Mouse (Mus musculus): ENCODE measurements around the gene Kmt5b. TPM values are rescaled to one million over a fixed set of nuclear protein-coding genes. Genes with fewer than 3 reads are reported as not detected.

Gene Kmt5b
- total and polyA plus RNA-seq, 3 experiments, result 14.9 to 23.9 TPM; not detected in 1

DNA sequence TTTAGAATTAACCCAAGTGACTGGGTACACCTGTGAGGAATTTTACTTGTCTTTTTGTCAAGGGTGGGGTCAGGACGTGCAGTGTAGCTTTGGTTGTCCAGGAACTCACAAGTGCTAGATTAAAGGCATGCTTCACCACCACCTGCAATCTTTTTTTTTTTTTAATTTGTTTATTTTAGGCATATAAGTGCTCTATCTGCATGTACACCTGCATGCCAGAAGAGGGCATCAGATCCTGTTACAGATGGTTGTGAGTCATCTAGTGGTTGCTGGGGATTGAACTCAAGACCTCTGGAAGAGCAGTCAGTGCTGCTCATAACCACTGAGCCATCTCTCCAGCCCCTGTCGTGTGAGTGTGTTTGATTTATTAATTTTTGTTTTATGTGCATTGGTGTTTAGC is 38.3 kb upstream of the Kmt5b start:
- no peaks in the 10 kb centered on the region for H3K36me3 ChIP-seq (ENCODE audit: control insufficient read depth in 1 of 2, insufficient read depth in 2 of 2, low read length in 2 of 2)
- no peak overlapping the region for H3K4me3 ChIP-seq (ENCODE audit: control insufficient read depth in 1 of 2, insufficient read depth in 1 of 2, low read depth in 2 of 2, low read length in 2 of 2)
- DNase-seq (ENCODE audit: low read depth, low spot score), result peak; percentile 49
- no peak overlapping the region for H3K9ac ChIP-seq (ENCODE audit: control insufficient read depth, low read depth, low read length, poor library complexity, severe bottlenecking)
- H3K27ac ChIP-seq (ENCODE audit: control insufficient read depth, low read depth, low read length), result no peak overlapping the region
- no peaks in the 10 kb centered on the region for H3K79me2 ChIP-seq (ENCODE audit: control insufficient read depth, insufficient read depth, low read length, poor library complexity)
- no peaks in the 10 kb centered on the region for H3K9me3 ChIP-seq (replicated peaks; ENCODE audit: insufficient read depth, low read length)
- no peaks in the 10 kb centered on the region for H3K4me1 ChIP-seq (ENCODE audit: control insufficient read depth in 1 of 2, insufficient read depth in 2 of 2, low read length in 2 of 2)
- TF ChIP-seq MYB (IDR thresholded peaks at IDR 0.05; ENCODE audit: low read depth, low read length), result no peak
- peak in 2 of 3 experiments; percentile 18 to 48; a peak in 3 of 6 replicates for TF ChIP-seq CTCF (IDR thresholded peaks at IDR 0.05 in 2 of 3, conservative IDR thresholded peaks at IDR 0.05 in 1 of 3; ENCODE audit: control insufficient read depth in 1 of 3, insufficient read depth in 1 of 3, low read depth in 2 of 3, low read length in 3 of 3, poor library complexity in 1 of 3, severe bottlenecking in 1 of 3)
- peak; percentile 22 for TF ChIP-seq RAD21 (IDR thresholded peaks at IDR 0.05; ENCODE audit: low read depth, low read length)
- peak; percentile 47 for TF ChIP-seq SMC3 (IDR thresholded peaks at IDR 0.05; ENCODE audit: low read depth, low read length)
- TF ChIP-seq ZNF384 (IDR thresholded peaks at IDR 0.05; ENCODE audit: low read depth, low read length), result peak; percentile 72; the same call in 1 of the 2 replicates
- no peak for TF ChIP-seq GABPA (IDR thresholded peaks at IDR 0.05; ENCODE audit: low read depth, low read length)
- TF ChIP-seq MAFK (IDR thresholded peaks at IDR 0.05; ENCODE audit: borderline replicate concordance, low read depth, low read length), result no peak
- TF ChIP-seq TCF12 (IDR thresholded peaks at IDR 0.05; ENCODE audit: low read depth, low read length), result no peak
- no peak for TF ChIP-seq MEF2A (IDR thresholded peaks at IDR 0.05; ENCODE audit: extremely low read depth, insufficient replicate concordance, low read depth, low read length, poor library complexity, severe bottlenecking)
- no peaks in the 10 kb centered on the region for H3K27me3 ChIP-seq (ENCODE audit: control insufficient read depth in 1 of 2, insufficient read depth in 2 of 2, low read length in 2 of 2)

DNA sequence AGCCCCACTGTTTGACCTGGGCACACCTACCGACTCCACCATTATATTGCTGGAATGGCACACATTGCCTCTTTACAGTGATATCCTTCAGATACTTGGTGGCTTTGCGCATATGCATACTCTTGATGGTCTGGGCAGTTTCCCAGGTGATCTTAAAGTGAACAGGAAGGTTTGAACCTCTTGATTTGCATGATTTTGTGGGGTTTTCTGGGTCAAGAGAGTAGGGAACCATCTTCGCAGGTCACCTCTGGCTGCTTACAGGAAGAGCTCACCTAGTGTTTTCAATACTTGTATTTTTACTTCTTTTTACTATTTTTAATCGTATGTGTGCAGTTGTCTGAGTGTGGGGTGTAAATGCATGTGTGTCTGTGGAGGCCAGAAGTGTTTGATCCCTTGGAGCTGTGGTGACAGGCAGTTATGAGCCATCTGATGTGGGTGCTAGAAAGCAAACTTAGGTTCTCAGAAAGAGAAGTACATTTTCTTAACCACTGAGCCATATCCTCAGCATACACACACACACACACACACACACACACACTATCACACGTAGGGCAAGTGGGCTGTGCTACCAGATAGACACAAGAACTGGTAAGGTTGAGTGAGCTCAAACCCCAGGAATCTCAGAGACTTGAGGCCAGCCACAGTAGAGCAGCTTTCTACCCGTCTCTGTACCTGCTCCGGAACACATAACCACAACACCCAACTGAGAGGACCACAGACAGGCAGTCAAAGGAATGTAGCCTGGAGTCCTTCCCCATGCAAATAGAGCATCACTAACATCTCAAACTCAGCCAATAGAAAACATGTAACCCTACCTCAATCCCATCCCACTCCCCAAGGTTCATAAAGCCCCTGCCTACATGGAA is 36.2 kb upstream of the Kmt5b start:
- no peak for DNase-seq (ENCODE audit: low read depth, low spot score)
- Histone ChIP-seq H3K27me3 (ENCODE audit: control insufficient read depth in 1 of 2, insufficient read depth in 2 of 2, low read length in 2 of 2) (no peaks in the 10 kb centered on the region), H3K79me2 (ENCODE audit: control insufficient read depth, insufficient read depth, low read length, poor library complexity) (no peaks in the 10 kb centered on the region), H3K27ac (ENCODE audit: control insufficient read depth, low read depth, low read length) (no peak overlapping the region), H3K4me1 (ENCODE audit: control insufficient read depth in 1 of 2, insufficient read depth in 2 of 2, low read length in 2 of 2) (no peaks in the 10 kb centered on the region), H3K36me3 (ENCODE audit: control insufficient read depth in 1 of 2, insufficient read depth in 2 of 2, low read length in 2 of 2) (no peaks in the 10 kb centered on the region), H3K9ac (ENCODE audit: control insufficient read depth, low read depth, low read length, poor library complexity, severe bottlenecking) (no peak overlapping the region), H3K9me3 (replicated peaks; ENCODE audit: insufficient read depth, low read length) (no peaks in the 10 kb centered on the region), H3K4me3 (ENCODE audit: control insufficient read depth in 1 of 2, insufficient read depth in 1 of 2, low read depth in 2 of 2, low read length in 2 of 2) (no peak overlapping the region)
- TF ChIP-seq RAD21 (IDR thresholded peaks at IDR 0.05; ENCODE audit: low read depth, low read length) (no peak), USF1 (IDR thresholded peaks at IDR 0.05; ENCODE audit: low read depth, low read length) (no peak)

DNA sequence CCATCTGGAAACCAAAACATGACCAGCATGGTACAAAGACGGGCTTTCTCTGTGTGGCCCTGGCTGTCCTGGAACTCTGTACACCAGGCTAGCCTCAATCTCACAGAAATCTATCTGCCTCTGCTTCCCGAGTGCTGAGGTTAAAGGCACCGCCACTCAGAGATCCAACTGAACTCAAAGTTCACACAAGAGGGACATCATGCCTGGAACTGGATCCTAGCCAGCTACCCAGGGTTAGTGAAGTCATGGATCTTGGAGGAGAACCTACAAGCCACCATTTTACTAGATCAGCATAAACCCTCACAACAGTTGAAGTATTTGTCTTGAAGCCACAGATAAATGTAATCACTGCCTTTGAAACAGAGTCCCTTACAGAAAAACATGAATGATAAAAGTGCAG is 31.2 kb upstream of the Kmt5b start:
- Histone ChIP-seq H3K27me3 (ENCODE audit: control insufficient read depth in 1 of 2, insufficient read depth in 2 of 2, low read length in 2 of 2) (no peaks in the 10 kb centered on the region), H3K36me3 (ENCODE audit: control insufficient read depth in 1 of 2, insufficient read depth in 2 of 2, low read length in 2 of 2) (no peaks in the 10 kb centered on the region), H3K4me1 (ENCODE audit: control insufficient read depth in 1 of 2, insufficient read depth in 2 of 2, low read length in 2 of 2) (no peaks in the 10 kb centered on the region), H3K4me3 (ENCODE audit: control insufficient read depth in 1 of 2, insufficient read depth in 1 of 2, low read depth in 2 of 2, low read length in 2 of 2) (no peak overlapping the region), H3K9ac (ENCODE audit: control insufficient read depth, low read depth, low read length, poor library complexity, severe bottlenecking) (no peak overlapping the region), H3K9me3 (replicated peaks; ENCODE audit: insufficient read depth, low read length) (no peaks in the 10 kb centered on the region), H3K79me2 (ENCODE audit: control insufficient read depth, insufficient read depth, low read length, poor library complexity) (no peaks in the 10 kb centered on the region), H3K27ac (ENCODE audit: control insufficient read depth, low read depth, low read length) (no peak overlapping the region)
- TF ChIP-seq ZMIZ1 (IDR thresholded peaks at IDR 0.05; ENCODE audit: low read depth, low read length) (no peak), HCFC1 (IDR thresholded peaks at IDR 0.05; ENCODE audit: low read depth, low read length) (no peak), MAX (IDR thresholded peaks at IDR 0.05; ENCODE audit: low read length) (no peak), KAT2A (conservative IDR thresholded peaks at IDR 0.05; ENCODE audit: low read depth, low read length) (no peak), BHLHE40 (IDR thresholded peaks at IDR 0.05; ENCODE audit: borderline replicate concordance, low read depth, low read length) (no peak), RAD21 (IDR thresholded peaks at IDR 0.05; ENCODE audit: low read depth, low read length) (no peak), POLR2A (IDR thresholded peaks at IDR 0.05; ENCODE audit: control insufficient read depth in 1 of 2, insufficient read depth in 1 of 2, low read depth in 1 of 2, low read length in 2 of 2, poor library complexity in 1 of 2) (no peak), SMC3 (IDR thresholded peaks at IDR 0.05; ENCODE audit: low read depth, low read length) (no peak), JUND (IDR thresholded peaks at IDR 0.05; ENCODE audit: low read depth, low read length) (no peak)
- no peak for DNase-seq (ENCODE audit: low read depth, low spot score)
